Mouse (Mus musculus) liver, postnatal 0 days (tissue): Measurements from ENCODE around the gene Kcnj15. TPM values are rescaled to one million over a fixed set of nuclear protein-coding genes. Genes with fewer than 3 reads are reported as not detected.

Experiments
- ATAC-seq: fragments of 200-750 bp; cut with Nextera tagmentation; 2 replicates; pipeline ENCODE4 v1.8.0; 2017; ENCODE audit warnings: mild to moderate bottlenecking, moderate library complexity
- DNase-seq: peaks from one replicate; pipeline ENCODE4 v3.0.0-alpha.2; 2016
- H3K27ac ChIP-seq: fragments of 300-500 bp; sonication (generic); 2 replicates; pipeline ENCODE4 v1.5.1; 2014; ENCODE audit warnings: antibody characterized with exemption, moderate library complexity, mild to moderate bottlenecking, low read depth
- H3K27me3 ChIP-seq: fragments of 300-500 bp; sonication (generic); 2 replicates; pipeline ENCODE4 v1.6.1; 2014; ENCODE audit warnings: low read length, control low read depth, mixed read lengths; ENCODE audit not compliant: insufficient read depth
- H3K36me3 ChIP-seq: fragments of 300-500 bp; sonication (generic); replicated peaks from 2 replicates; pipeline ENCODE4 v1.6.1; 2014; ENCODE audit warnings: mild to moderate bottlenecking, control low read depth, low read length, moderate library complexity, mixed read lengths; ENCODE audit not compliant: insufficient read depth
- H3K4me1 ChIP-seq: fragments of 300-500 bp; sonication (generic); 2 replicates; pipeline ENCODE4 v1.6.1; 2014; ENCODE audit warnings: antibody characterized with exemption, mild to moderate bottlenecking, control low read depth; ENCODE audit not compliant: insufficient read depth
- H3K4me2 ChIP-seq: fragments of 300-500 bp; sonication (generic); 2 replicates; pipeline ENCODE4 v1.6.1; 2014; ENCODE audit warnings: low read depth, mild to moderate bottlenecking, low read length, moderate library complexity, mixed read lengths
- H3K4me3 ChIP-seq: fragments of 300-500 bp; sonication (generic); 2 replicates; pipeline ENCODE4 v1.5.1; 2014; ENCODE audit warnings: low read depth, low read length
- H3K9ac ChIP-seq: fragments of 300-500 bp; sonication (generic); replicated peaks from 2 replicates; pipeline ENCODE4 v1.6.1; 2014; ENCODE audit warnings: mild to moderate bottlenecking, moderate library complexity
- H3K9me3 ChIP-seq: fragments of 300-500 bp; sonication (generic); 2 replicates; pipeline ENCODE4 v1.6.1; 2016; ENCODE audit warnings: mild to moderate bottlenecking, control low read depth, low read length, mixed read lengths
- CTCF ChIP-seq: sonication (generic); IDR thresholded peaks from 2 replicates; pipeline ENCODE4 v1.5.1; 2016; ENCODE audit warnings: antibody characterized with exemption, low read depth
- EP300 ChIP-seq: IDR thresholded peaks from 2 replicates; pipeline ENCODE4 v1.6.1; 2016; ENCODE audit warnings: antibody characterized with exemption, low read depth, mild to moderate bottlenecking
- whole genome bisulfite sequencing: fragments of 180-500 bp; shearing (Covaris S2); extraction: QIAGEN DNeasy Blood & Tissue Kit; methylation state at CpG from one replicate; pipeline ENCODE4 v1.1.7; 2014; ENCODE audit not compliant: insufficient replicate concordance; 5-methylcytosine and 5-hydroxymethylcytosine counted together
- polyA plus RNA-seq: library from polyadenylated mRNA; unstranded; fragments of >200 nt; fragmentation: Nextera tagmentation; extraction: Ambion mirVana; gene quantifications from 2 replicates; pipeline ENCODE4 v1.2.1, GENCODE M21; 2015

Kcnj15 gene
- polyA plus RNA-seq, 1 experiment from 2014 or later = 0.25 TPM

DNA sequence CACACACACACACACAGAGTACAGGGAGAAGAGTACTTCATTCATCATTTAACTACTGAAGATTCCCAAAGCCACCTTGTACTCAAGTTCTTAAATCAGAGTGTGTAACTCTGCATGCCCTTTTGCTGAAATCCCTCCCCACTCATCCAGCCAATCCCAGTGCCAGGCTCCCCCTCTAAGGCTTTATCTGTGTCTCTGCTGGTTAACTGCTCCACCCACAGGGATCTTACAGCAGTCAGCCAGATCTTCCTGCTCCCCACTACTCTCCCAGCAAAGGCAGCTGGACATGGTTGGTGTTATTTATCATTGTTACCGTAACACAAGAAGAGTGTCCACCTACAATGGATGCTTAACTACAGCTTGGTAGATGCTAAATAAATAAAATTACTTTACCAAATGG lies 14.0 kb upstream of the Kcnj15 start:
- whole genome bisulfite sequencing = 77% methylated on average over 1 of the region's 1 CpGs
- no peak for DNase-seq
- TF ChIP-seq EP300 (no peak), CTCF (no peak)
- Histone ChIP-seq H3K4me2 (no peak overlapping the region), H3K9me3 (no peaks in the 10 kb centered on the region), H3K27ac (no peak overlapping the region), H3K36me3 (no peaks in the 10 kb centered on the region), H3K27me3 (no peaks in the 10 kb centered on the region), H3K4me1 (0 out of 2 replicates have a peak, but pooled peaks cover 2% of the 10 kb centered on the region), H3K4me3 (no peak overlapping the region), H3K9ac (no peak overlapping the region)
- no peak for ATAC-seq

DNA sequence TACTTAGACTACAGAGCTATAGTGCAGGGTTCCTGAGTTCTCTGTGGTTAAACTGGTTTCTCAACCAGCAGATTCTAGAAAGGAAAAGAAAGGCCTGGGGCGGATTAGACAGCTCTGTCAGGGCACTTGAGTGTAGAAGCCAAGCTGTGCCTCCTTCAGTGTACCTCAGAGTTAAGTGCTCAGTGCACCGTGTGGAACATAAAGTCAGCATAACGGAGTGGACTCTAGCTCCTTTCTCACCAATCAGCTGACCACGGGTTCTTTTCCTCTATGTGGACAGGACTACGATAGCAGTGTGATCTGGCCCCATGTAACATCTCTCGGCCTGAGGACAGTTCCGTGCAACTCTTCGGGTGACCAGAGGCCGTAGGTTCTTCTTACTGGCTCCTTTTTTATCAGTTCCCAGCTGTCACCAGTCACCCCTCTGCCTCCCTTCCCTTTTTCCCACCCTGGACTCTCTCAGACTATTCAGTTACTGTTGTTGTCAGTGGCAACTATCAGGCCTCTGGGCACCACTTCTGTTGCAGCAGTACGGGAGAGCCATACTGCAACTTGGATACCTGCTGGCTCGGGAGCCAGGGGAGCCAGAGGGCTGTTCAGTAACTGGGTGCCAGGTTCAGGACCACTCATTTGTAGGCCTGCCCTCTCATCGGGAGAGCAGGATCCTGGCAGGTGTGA lies 12.6 kb upstream of the Kcnj15 start:
- Histone ChIP-seq H3K4me3 (no peak overlapping the region), H3K4me1 (0 out of 2 replicates have a peak, but pooled peaks cover 2% of the 10 kb centered on the region), H3K9me3 (no peaks in the 10 kb centered on the region), H3K27me3 (no peaks in the 10 kb centered on the region), H3K27ac (no peak overlapping the region), H3K4me2 (no peak overlapping the region), H3K9ac (no peak overlapping the region), H3K36me3 (no peaks in the 10 kb centered on the region)
- no peak for ATAC-seq
- TF ChIP-seq EP300 (no peak), CTCF (no peak)
- no peak for DNase-seq
- 60% methylated on average over 12 of the region's 12 CpGs for WGBS

- ATAC-seq = no peak
- TF ChIP-seq CTCF (no peak), EP300 (no peak)
Observed at GRCm38 (mm10) chr16:95245499-95245898, 11.9 kb upstream of the Kcnj15 start.

GRCm38 (mm10) chr16:95248646-95249045 lies 8.7 kb upstream of the Kcnj15 start:
- Histone ChIP-seq H3K27me3 (no peaks in the 10 kb centered on the region), H3K4me1 (no peaks in the 10 kb centered on the region), H3K9ac (no peak overlapping the region), H3K27ac (no peak overlapping the region), H3K9me3 (no peaks in the 10 kb centered on the region), H3K4me3 (no peak overlapping the region), H3K36me3 (no peaks in the 10 kb centered on the region), H3K4me2 (no peak overlapping the region)
- DNase-seq = no peak
- no peak for TF ChIP-seq EP300
- no peak for TF ChIP-seq CTCF
- WGBS = 61% methylated on average over 5 of the region's 5 CpGs
- ATAC-seq = no peak

More at GRCm38 (mm10) chr16:95245499-95245898, 11.9 kb upstream of the Kcnj15 start:
- no peak overlapping the region for H3K27ac ChIP-seq
- H3K27me3 ChIP-seq = no peaks in the 10 kb centered on the region
- H3K9ac ChIP-seq = no peak overlapping the region
- 50% methylated on average over 3 of the region's 3 CpGs for WGBS
- H3K36me3 ChIP-seq = no peaks in the 10 kb centered on the region
- 0 out of 2 replicates have a peak, but pooled peaks cover 2% of the 10 kb centered on the region for H3K4me1 ChIP-seq
- H3K9me3 ChIP-seq = no peaks in the 10 kb centered on the region
- no peak overlapping the region for H3K4me2 ChIP-seq
- no peak overlapping the region for H3K4me3 ChIP-seq
- DNase-seq = no peak

GRCm38 (mm10) chr16:95256648-95257047 lies 710 bp upstream of the Kcnj15 start:
- no peak overlapping the region for H3K4me3 ChIP-seq
- H3K27me3 ChIP-seq = no peaks in the 10 kb centered on the region
- DNase-seq = no peak
- no peak overlapping the region for H3K9ac ChIP-seq
- TF ChIP-seq CTCF = no peak
- TF ChIP-seq EP300 = no peak
- 59% methylated on average over 2 of the region's 2 CpGs for WGBS
- no peak for ATAC-seq
- no peak overlapping the region for H3K4me2 ChIP-seq
- no peaks in the 10 kb centered on the region for H3K36me3 ChIP-seq
- H3K9me3 ChIP-seq = no peaks in the 10 kb centered on the region
- H3K4me1 ChIP-seq = no peaks in the 10 kb centered on the region
- no peak overlapping the region for H3K27ac ChIP-seq

- 26% methylated on average over 4 of the region's 4 CpGs for WGBS
Observed at GRCm38 (mm10) chr16:95258100-95258499, 742 bp downstream of the Kcnj15 start.

More at GRCm38 (mm10) chr16:95258100-95258499, 742 bp downstream of the Kcnj15 start:
- no peaks in the 10 kb centered on the region for H3K4me1 ChIP-seq
- no peak for DNase-seq
- no peak overlapping the region for H3K9ac ChIP-seq
- H3K4me3 ChIP-seq = no peak overlapping the region
- H3K27ac ChIP-seq = no peak overlapping the region
- H3K36me3 ChIP-seq = no peaks in the 10 kb centered on the region
- no peaks in the 10 kb centered on the region for H3K9me3 ChIP-seq
- no peak overlapping the region for H3K4me2 ChIP-seq
- no peak for TF ChIP-seq CTCF
- no peak for TF ChIP-seq EP300
- no peak for ATAC-seq
- no peaks in the 10 kb centered on the region for H3K27me3 ChIP-seq
